Comparison of ENCODE assay signal across 10 mouse cellular contexts in the genomic region with DNA sequence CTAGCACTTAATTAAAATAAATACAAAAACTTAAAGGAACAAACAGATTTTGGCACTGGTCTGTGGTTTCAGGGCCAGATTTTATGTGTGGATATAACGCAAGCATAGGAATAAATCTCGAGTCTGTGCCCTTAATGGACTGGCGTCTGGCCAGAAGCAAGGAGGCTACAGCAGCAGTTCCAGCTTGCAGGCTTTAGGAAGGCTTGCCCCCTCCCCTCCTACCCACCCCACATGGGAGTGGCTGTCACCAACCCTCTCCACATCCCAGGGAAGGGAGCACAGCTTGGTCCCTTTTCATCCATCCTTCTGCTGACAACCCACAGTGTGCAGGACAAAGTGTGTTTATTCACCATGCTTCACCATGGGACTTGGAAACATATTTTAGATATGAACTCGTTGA.
DNase-seq lines count a peak whose midpoint lies in the region; ATAC-seq and TF ChIP-seq lines count a peak whose summit lies in the region.
"Had no signal": no experiment of that assay in that cellular context is flagged by ENCODE, and none has a peak within 500 bp of the region (broad histone marks: within the 10 kb centered on the region; RNA-seq: fewer than 3 reads in every experiment).

No protein-coding gene starts in this region.

- H3K4me3 ChIP-seq in hindbrain, embryonic 11.5 days (ENCODE audit: low read depth, low read length) = no peak overlapping the region
- no peak overlapping the region for H3K4me3 ChIP-seq in hindbrain, embryonic 10.5 days
- no peak overlapping the region for H3K4me3 ChIP-seq in lung, postnatal 0 days (ENCODE audit: low read depth, low read length)
- no peak overlapping the region for H3K4me3 ChIP-seq in forebrain, embryonic 13.5 days
- no peak overlapping the region for H3K4me3 ChIP-seq in limb, embryonic 13.5 days

- no peaks in the 10 kb centered on the region for H3K27me3 ChIP-seq in hindbrain, embryonic 11.5 days (ENCODE audit: control insufficient read depth, insufficient read depth, low read length)
- no peaks in the 10 kb centered on the region for H3K27me3 ChIP-seq in hindbrain, embryonic 10.5 days (ENCODE audit: insufficient read depth, poor library complexity, severe bottlenecking)
- no peaks in the 10 kb centered on the region for H3K27me3 ChIP-seq in lung, postnatal 0 days (replicated peaks; ENCODE audit: insufficient read depth, low read length)
- no peaks in the 10 kb centered on the region for H3K27me3 ChIP-seq in forebrain, embryonic 13.5 days
- peaks cover 15% of the 10 kb centered on the region; the same call in 1 of the 2 replicates for H3K27me3 ChIP-seq in limb, embryonic 13.5 days

- no peak for TF ChIP-seq EP300 in lung, postnatal 0 days (IDR thresholded peaks at IDR 0.05)

- intact Hi-C loops in gastrocnemius, postnatal 14 days (cut with DNase I; ENCODE audit: low total_unique reads) = no loop called here

- 0 out of 2 replicates have a peak, but pooled peaks cover 4% of the 10 kb centered on the region for H3K4me1 ChIP-seq in hindbrain, embryonic 11.5 days (replicated peaks; ENCODE audit: control insufficient read depth, insufficient read depth, low read length)
- H3K4me1 ChIP-seq in hindbrain, embryonic 10.5 days (replicated peaks) = peaks cover 42% of the 10 kb centered on the region
- H3K4me1 ChIP-seq in lung, postnatal 0 days (ENCODE audit: insufficient read depth, low read depth, low read length) = no peaks in the 10 kb centered on the region
- peaks cover 70% of the 10 kb centered on the region for H3K4me1 ChIP-seq in forebrain, embryonic 13.5 days
- peaks cover 37% of the 10 kb centered on the region for H3K4me1 ChIP-seq in limb, embryonic 13.5 days

- no peak overlapping the region for H3K4me2 ChIP-seq in hindbrain, embryonic 11.5 days (replicated peaks; ENCODE audit: low read depth, low read length)
- no peak overlapping the region for H3K4me2 ChIP-seq in lung, postnatal 0 days (replicated peaks; ENCODE audit: low read depth, low read length)
- peak overlapping the region; percentile 25; the same call in 1 of the 2 replicates for H3K4me2 ChIP-seq in forebrain, embryonic 13.5 days
- no peak overlapping the region; the same call in 1 of the 2 replicates for H3K4me2 ChIP-seq in limb, embryonic 13.5 days (replicated peaks)

- H3K36me3 ChIP-seq in hindbrain, embryonic 11.5 days (ENCODE audit: control insufficient read depth, insufficient read depth, low read length) = no peaks in the 10 kb centered on the region
- no peaks in the 10 kb centered on the region for H3K36me3 ChIP-seq in hindbrain, embryonic 10.5 days
- no peaks in the 10 kb centered on the region for H3K36me3 ChIP-seq in lung, postnatal 0 days (ENCODE audit: insufficient read depth, low read length)
- H3K36me3 ChIP-seq in forebrain, embryonic 13.5 days (ENCODE audit: poor library complexity, severe bottlenecking) = no peaks in the 10 kb centered on the region
- H3K36me3 ChIP-seq in limb, embryonic 13.5 days = no peaks in the 10 kb centered on the region

- H3K9ac ChIP-seq in hindbrain, embryonic 11.5 days (ENCODE audit: low read depth, low read length) = no peak overlapping the region
- no peak overlapping the region for H3K9ac ChIP-seq in lung, postnatal 0 days (replicated peaks; ENCODE audit: low read depth)
- no peak overlapping the region for H3K9ac ChIP-seq in forebrain, embryonic 13.5 days
- H3K9ac ChIP-seq in limb, embryonic 13.5 days = no peak overlapping the region

- H3K27ac ChIP-seq in hindbrain, embryonic 11.5 days (ENCODE audit: low read depth, low read length) = 0 out of 2 replicates have a peak overlapping the region, but pooled peaks have one; percentile 2
- no peak overlapping the region for H3K27ac ChIP-seq in hindbrain, embryonic 10.5 days
- no peak overlapping the region for H3K27ac ChIP-seq in lung, postnatal 0 days (ENCODE audit: low read length)
- peak overlapping the region; percentile 93 for H3K27ac ChIP-seq in forebrain, embryonic 13.5 days
- no peak overlapping the region for H3K27ac ChIP-seq in limb, embryonic 13.5 days

- no peaks in the 10 kb centered on the region for H3K9me3 ChIP-seq in hindbrain, embryonic 11.5 days (ENCODE audit: control insufficient read depth, low read length)
- H3K9me3 ChIP-seq in hindbrain, embryonic 10.5 days = no peaks in the 10 kb centered on the region
- H3K9me3 ChIP-seq in lung, postnatal 0 days (ENCODE audit: low read length) = no peaks in the 10 kb centered on the region
- H3K9me3 ChIP-seq in forebrain, embryonic 13.5 days (replicated peaks) = no peaks in the 10 kb centered on the region; the same call in 1 of the 2 replicates
- no peaks in the 10 kb centered on the region for H3K9me3 ChIP-seq in limb, embryonic 13.5 days

- no peak for DNase-seq in hindbrain, embryonic 11.5 days (ENCODE audit: low spot score)
- DNase-seq in hindbrain, embryonic 10.5 days (ENCODE audit: low spot score) = no peak
- peak; percentile 19 for DNase-seq in lung, postnatal 0 days (ENCODE audit: low spot score)
- DNase-seq in lung, postnatal 25 days (ENCODE audit: low spot score) = no peak
- DNase-seq in thymus, postnatal 25 days = no peak
- no peak for DNase-seq in gastrocnemius, postnatal 14 days
- DNase-seq: cerebellum, adult 18-20 months had no signal

- 60% methylated on average over 4 of the region's 4 CpGs for WGBS in hindbrain, embryonic 11.5 days
- WGBS in hindbrain, embryonic 10.5 days = 58% methylated on average over 4 of the region's 4 CpGs
- 29% methylated on average over 4 of the region's 4 CpGs for WGBS in lung, postnatal 0 days
- WGBS in forebrain, embryonic 13.5 days = 31% methylated on average over 4 of the region's 4 CpGs
- WGBS in limb, embryonic 13.5 days = 26% methylated on average over 4 of the region's 4 CpGs

- no peak for TF ChIP-seq CTCF in lung, postnatal 0 days (IDR thresholded peaks at IDR 0.05)

- no peak for ATAC-seq in hindbrain, embryonic 11.5 days (ENCODE audit: low FRiP score)
- no peak for ATAC-seq in lung, postnatal 0 days
- ATAC-seq in forebrain, embryonic 13.5 days = peak; percentile 75
- ATAC-seq in limb, embryonic 13.5 days (ENCODE audit: low FRiP score, low read depth) = peak; percentile 43; the same call in 1 of the 2 replicates
- ATAC-seq: CD4-positive, CD25-positive, alpha-beta regulatory T cell, adult 4 months had no signal

Comparison
In these comparisons a context has a peak if more than half of its experiments do, and no peak if none do; other contexts are left out.
1. H3K27ac ChIP-seq: peak in hindbrain, embryonic 11.5 days (single experiment) and forebrain, embryonic 13.5 days (single experiment); none in hindbrain, embryonic 10.5 days (single experiment), lung, postnatal 0 days (single experiment) and limb, embryonic 13.5 days (single experiment).
2. ATAC-seq: peak in forebrain, embryonic 13.5 days (single experiment) and limb, embryonic 13.5 days (single experiment); none in hindbrain, embryonic 11.5 days (single experiment) and lung, postnatal 0 days (single experiment).